Mouse (Mus musculus) kidney, adult 2 months (tissue): ENCODE data around the gene Mrps27.

Experiments
- CTCF ChIP-seq: fragments of 200-500 bp; conservative IDR thresholded peaks from 2 replicates; pipeline ENCODE4 v1.5.1; 2011; ENCODE audit warnings: low read depth, mild to moderate bottlenecking, control low read depth, low read length, moderate library complexity, mixed read lengths; ENCODE audit not compliant: insufficient read depth, insufficient read length
- POLR2A ChIP-seq: fragments of 200-500 bp; IDR thresholded peaks from one replicate; pipeline ENCODE4 v1.6.1; 2011; ENCODE audit warnings: low read depth, low read length, control low read depth

GRCm38 (mm10) chr13:99447002-99447401 is 102.4 kb downstream of the Mrps27 start:
- TF ChIP-seq CTCF (no peak), POLR2A (no peak)
